Mouse (Mus musculus) thymus, postnatal 25 days (tissue): ENCODE results near the gene Adam12.

ENCODE experiments used
- DNase-seq: peaks from one replicate; pipeline ENCODE4 v3.0.0; 2022

Gene Adam12

GRCm38 (mm10) chr7:134079980-134080725 is 151.8 kb downstream of the Adam12 start:
- no peak for DNase-seq

DNA sequence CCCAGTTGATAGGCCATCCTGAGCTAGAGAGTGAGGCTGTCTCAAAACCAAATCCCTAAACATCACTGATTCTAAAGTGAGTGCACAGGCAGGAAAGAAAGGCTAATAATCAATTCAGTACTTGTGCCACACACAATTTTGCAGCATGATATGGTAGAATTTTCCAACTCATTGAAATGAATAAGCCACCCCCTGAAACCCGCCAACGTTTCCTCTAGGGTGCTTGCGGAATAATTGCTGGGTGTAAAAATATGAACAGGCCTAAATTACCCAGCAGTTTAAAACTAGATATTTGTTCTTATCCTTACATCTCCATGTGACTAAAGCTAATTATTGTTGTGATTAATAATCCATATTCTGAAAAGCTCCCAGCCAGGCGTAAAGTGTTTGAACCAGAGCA is 154.3 kb downstream of the Adam12 start:
- no peak for DNase-seq

- no peak for DNase-seq
Observed at GRCm38 (mm10) chr7:134073011-134073410, 158.9 kb downstream of the Adam12 start.

DNA sequence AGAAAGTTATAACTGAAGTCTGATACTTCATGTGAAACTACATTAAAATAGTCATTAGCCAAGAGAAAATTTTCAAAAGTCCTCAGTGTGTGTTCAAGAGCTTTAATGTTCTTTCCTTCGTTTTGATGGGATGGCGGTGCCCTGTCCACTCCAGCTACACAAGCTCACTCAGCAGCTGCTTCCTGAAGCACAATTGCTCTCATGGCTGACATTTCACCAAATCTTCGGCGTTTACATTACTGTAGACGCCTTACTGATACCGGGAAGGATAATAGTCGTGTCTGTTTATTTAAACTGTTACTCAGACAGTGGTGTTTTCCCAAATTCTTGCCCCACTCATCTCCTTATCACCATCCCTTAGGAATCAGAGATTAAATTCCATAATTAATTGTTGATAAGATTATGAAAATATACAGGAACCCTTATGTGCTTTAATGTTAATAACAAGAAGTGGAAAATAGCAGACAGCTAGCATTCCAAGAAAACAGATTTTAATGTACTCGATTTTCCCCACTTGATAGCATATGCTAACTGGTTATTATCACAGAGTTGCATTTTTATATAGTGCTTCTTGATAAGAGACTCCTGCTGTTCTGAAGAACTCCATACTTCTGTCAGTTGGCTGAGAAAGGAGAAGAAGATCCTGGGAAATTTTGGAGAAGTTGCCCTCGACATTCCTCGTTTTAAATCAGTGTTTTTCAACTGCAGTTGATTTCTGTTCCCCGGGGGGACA is 160.6 kb downstream of the Adam12 start:
- no peak for DNase-seq

DNA sequence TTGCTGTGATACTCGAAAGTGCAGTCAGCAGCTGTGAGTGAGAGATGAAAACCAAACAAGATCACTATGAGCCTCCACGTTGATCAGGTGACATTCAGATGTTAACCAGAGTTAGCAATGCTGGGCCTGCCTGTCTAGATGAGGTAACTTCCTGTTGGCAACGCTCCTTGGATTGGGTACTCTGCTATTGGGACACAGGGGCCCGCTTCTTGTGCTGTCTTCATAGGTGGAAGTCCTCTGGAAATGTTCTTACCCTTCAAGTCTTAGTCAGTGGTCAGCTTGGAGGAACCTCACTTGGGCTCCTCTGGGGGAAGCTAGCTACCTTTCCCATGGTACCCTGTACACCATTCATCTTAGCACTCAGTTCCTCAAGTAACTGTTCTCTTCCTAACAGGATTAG is 169.3 kb downstream of the Adam12 start:
- DNase-seq, result no peak

DNA sequence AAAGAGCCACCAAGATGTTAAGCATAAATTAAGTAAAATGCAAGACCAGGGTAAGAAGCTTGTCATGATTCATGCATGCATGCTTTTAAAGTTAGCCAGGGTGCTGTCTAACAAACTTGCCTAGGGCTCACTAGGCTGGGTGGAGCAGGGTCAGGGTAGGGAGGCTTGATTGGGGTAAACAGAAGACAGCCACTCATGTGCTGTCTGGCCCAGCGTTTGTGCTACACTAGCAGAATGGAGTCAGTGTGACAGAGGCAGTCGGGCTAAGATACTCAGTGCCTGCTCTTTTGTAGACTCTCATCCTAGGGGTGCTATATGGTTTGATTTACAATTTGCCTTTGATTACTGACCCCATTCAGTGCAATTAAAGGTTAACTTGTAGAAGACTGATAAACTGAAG is 179.5 kb downstream of the Adam12 start:
- DNase-seq, result no peak

DNA sequence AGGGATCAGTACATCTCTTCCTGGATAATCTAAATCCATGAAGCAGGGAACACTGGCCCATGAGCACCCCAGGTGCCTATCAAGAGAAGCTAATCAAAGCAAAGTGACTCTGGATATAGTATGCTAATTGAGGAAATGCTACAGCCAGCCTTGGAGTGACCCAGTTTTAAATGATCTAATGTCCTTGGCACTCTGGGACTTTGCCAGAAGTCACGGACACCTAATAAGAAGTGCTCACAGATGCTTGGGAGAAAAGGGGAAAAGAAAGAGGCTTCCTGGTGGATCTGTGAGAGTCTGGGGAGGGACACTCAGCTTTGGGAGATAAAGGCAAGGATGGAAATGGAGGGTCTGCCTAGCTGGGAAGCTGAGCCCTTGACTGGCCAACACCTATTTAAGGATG is 181.6 kb downstream of the Adam12 start:
- no peak for DNase-seq

GRCm38 (mm10) chr7:134046376-134046775 is 185.6 kb downstream of the Adam12 start:
- DNase-seq, result no peak

DNA sequence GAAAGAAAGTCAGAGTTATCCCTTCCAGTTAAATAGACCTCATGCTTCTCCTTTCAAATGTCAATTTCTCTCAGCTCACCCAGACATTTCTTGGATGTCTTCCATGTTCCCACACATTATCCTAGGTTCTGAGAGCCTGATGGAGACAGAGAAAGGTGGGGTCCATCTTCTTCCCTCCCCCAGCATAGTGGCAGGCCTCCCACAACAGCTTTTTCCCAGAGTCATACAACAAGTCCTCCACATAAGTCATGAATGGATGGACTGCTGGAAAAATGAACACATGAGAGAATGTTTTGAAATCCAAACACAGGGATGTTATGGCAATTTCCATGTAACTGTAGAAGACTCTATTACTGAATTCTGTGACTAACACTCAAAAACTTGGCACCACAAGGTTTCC is 188.4 kb downstream of the Adam12 start:
- DNase-seq, result no peak

DNA sequence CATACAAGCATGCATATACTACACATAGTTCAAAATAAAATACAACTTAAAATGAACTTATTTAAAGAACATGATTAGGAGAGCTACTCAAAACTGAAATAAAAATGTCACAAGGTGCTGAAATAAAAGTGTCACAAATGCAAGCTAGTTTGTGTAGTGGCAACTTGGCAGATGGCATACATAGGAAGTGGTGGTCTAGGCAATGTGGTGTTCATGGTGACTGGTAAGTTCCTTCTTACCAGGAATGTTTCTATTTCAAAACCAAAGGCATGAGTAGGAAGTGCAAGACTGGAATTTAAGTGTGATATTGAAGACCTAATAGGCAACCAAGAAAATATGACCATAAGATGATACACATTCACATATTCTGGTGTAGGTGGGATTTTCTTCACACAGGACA is 189.3 kb downstream of the Adam12 start:
- DNase-seq, result no peak

DNA sequence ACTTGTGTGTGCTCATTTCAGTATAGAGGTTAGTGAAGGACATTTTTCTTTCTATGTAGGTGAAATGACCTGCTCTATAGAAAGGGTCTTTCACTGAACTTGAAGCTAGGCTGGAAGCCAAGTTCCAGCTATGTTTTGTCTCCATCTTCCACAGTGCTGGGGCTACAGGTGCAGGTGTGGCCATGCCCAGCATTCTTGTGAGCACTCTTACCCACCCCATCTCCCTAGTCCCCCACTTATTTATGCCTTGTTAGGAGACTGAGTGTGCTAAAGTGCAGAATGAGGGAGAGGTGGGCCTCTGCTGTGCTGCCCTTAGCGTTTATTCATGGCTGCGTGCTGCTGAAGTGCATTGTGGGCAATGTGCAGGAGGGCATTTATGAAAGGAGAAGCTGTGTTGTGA is 198.0 kb downstream of the Adam12 start:
- DNase-seq, result no peak

- no peak for DNase-seq
Observed at GRCm38 (mm10) chr7:134032959-134033366, 199.0 kb downstream of the Adam12 start.

DNA sequence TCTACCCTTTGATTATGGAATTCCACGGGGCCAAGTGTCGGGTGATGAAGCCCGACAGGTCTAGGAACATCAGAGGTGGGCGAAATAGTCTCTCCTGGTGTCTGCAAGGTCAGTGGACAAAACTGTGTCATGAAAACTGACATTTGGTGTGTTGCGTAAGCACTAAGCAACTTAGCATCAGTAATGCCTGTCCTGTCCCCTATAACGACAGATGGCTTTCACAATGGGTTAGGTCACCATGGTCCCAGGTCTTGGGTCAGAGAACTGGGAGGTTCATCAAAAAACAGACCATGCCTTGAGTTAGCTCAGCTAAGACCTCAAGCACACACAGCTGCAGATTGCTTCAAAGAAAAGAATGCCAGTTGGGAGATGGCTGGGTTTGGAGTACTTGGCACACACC is 200.2 kb downstream of the Adam12 start:
- no peak for DNase-seq

DNA sequence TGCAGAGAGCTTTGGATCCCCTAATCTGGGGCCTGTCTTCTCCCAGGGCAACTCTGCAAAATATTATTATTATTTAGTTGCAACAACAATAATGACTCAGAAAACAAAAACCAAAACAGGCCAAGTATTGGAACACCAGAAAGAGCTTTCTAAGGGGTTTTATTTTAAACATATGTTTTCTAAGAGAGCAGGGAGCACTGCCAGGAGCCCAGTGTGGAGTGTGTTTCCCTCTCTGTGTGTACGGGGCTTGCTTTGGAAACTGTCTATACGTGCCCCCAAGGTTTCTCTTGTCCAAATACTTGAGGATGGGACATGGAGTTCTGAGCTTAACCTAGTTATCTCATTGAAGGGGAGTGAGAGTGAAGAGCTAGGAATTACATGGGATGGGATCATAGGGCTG is 200.7 kb downstream of the Adam12 start:
- no peak for DNase-seq

GRCm38 (mm10) chr7:134028281-134028830 is 203.6 kb downstream of the Adam12 start:
- DNase-seq, result no peak

GRCm38 (mm10) chr7:134027020-134027415 is 204.9 kb downstream of the Adam12 start:
- DNase-seq, result no peak

- DNase-seq, result no peak
Observed at GRCm38 (mm10) chr7:134026200-134027019, 205.5 kb downstream of the Adam12 start.

DNA sequence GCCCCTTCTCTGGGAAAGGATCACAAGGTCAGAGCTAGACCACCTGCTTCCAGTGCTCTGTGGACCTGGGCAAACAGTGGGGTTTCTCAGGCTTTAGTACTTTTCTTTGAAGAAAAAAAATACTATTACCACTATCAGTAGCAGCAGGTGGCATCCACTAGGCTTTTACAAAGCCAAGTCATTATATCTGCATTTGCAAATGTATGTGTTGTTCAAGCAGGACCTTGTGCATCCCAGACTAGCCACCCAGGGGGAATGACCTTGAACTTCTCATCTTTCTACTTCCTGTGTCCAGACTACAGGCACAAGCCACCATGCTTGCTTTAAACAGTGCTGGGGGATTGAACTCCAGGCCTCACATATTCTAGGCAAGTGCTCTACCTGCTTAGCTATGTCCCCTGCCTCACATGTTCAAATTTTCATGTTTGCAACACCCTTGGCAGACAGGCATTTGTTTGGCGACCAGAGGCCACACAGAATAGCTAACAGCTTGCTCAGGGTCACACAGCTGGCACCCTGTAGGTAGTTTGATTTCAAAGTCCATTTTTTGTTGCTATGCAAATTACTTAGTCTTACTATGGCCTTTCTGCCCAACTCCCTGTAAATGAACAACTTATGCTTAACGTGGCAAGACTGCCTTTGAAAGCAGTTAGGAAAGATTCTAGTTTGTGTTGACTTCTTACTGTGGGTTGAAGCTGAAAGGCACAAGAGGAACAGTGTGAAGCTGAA is 209.6 kb downstream of the Adam12 start:
- no peak for DNase-seq

DNA sequence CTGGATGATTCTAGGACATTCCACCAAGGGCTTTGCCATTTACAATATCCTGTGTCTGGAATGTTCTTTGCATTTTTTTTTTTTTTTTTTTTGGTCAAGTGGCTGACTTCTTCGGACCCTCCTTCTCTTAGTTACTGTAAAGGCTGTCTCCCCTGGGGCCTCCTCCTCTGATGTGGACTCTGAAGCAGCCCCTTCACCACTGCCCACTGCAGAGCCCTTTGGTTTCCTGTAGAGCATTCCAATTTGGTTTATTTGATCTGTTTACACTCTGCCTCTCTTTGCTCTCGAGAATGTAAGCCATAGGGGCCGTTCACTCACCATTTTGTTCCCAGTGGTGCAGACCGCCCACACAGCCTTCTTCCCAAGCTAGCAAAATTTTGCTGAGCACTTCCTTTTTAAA is 216.7 kb downstream of the Adam12 start:
- no peak for DNase-seq

- DNase-seq, result no peak
Observed at GRCm38 (mm10) chr7:134014733-134015132, 217.2 kb downstream of the Adam12 start.

- no peak for DNase-seq
Observed at GRCm38 (mm10) chr7:134009157-134009556, 222.8 kb downstream of the Adam12 start.

GRCm38 (mm10) chr7:134007942-134008361 is 224.0 kb downstream of the Adam12 start:
- no peak for DNase-seq

- no peak for DNase-seq
Observed at GRCm38 (mm10) chr7:134001581-134001980, 230.4 kb downstream of the Adam12 start.
